Comparison of ENCODE assay signal across 28 mouse cellular contexts in the genomic region with DNA sequence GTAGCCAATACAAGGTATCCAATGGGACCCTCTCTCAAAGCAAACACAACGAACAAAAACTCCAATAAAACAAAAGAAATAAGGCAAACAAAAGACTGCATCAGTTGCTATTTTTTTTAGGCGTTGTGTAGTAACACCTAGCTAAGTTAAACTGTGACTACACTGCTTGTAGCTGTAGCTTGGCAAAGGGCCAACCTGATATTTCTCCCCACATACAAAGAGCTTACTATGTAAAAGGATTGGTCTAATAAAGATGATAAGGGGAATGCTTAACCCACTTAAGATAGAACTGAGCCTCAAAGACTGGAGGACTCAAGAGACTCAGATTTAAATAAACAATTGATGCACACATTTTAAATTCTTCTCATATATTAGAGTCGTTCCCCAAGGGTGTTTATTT.
A peak's percentile ranks its signal among the peaks of the same experiment; 100 is the strongest.
DNase-seq lines count a peak whose midpoint lies in the region; ATAC-seq and TF ChIP-seq lines count a peak whose summit lies in the region.
"Had no signal": no experiment of that assay in that cellular context is flagged by ENCODE, and none has a peak within 500 bp of the region (broad histone marks: within the 10 kb centered on the region; RNA-seq: fewer than 3 reads in every experiment).

No protein-coding gene starts in this region.

- no peak overlapping the region for H3K4me3 ChIP-seq in lung, embryonic 14.5 days (ENCODE audit: low read depth, low read length)
- H3K4me3 ChIP-seq in lung, adult 2 months (replicated peaks; ENCODE audit: extremely low read depth, low read depth, low read length) = no peak overlapping the region
- H3K4me3 ChIP-seq in MEL (ENCODE audit: control insufficient read depth in 1 of 2, insufficient read depth in 1 of 2, low read depth in 2 of 2, low read length in 2 of 2) = no peak overlapping the region
- no peak overlapping the region for H3K4me3 ChIP-seq in stomach, embryonic 15.5 days (replicated peaks)
- H3K4me3 ChIP-seq in gastrocnemius, adult 2 months = no peak overlapping the region
- H3K4me3 ChIP-seq: embryonic facial prominence, embryonic 13.5 days; erythroblast, embryonic 14.5 days; forebrain, embryonic 15.5 days; heart, adult 2 months; limb, embryonic 13.5 days; liver, embryonic 12.5 days; midbrain, embryonic 10.5 days had no signal

- no peak for TF ChIP-seq CTCF in lung, embryonic 14.5 days (IDR thresholded peaks at IDR 0.05; ENCODE audit: low read depth)
- no peak for TF ChIP-seq CTCF in lung, adult 2 months (IDR thresholded peaks at IDR 0.05; ENCODE audit: insufficient read depth, low read length)
- no peak for TF ChIP-seq CTCF in MEL (IDR thresholded peaks at IDR 0.05 in 2 of 3, conservative IDR thresholded peaks at IDR 0.05 in 1 of 3; ENCODE audit: control insufficient read depth in 1 of 3, insufficient read depth in 1 of 3, low read depth in 2 of 3, low read length in 3 of 3, poor library complexity in 1 of 3, severe bottlenecking in 1 of 3)
- TF ChIP-seq CTCF in gastrocnemius, adult 2 months (IDR thresholded peaks at IDR 0.05) = no peak

- H3K9ac ChIP-seq in lung, embryonic 14.5 days = no peak overlapping the region
- H3K9ac ChIP-seq in MEL (ENCODE audit: control insufficient read depth, low read depth, low read length, poor library complexity, severe bottlenecking) = no peak overlapping the region
- H3K9ac ChIP-seq in stomach, embryonic 15.5 days = no peak overlapping the region
- H3K9ac ChIP-seq: embryonic facial prominence, embryonic 13.5 days; forebrain, embryonic 15.5 days; hindbrain, embryonic 14.5 days; limb, embryonic 13.5 days; liver, embryonic 12.5 days had no signal

- H3K36me3 ChIP-seq in lung, embryonic 14.5 days (ENCODE audit: insufficient read depth) = no peaks in the 10 kb centered on the region
- H3K36me3 ChIP-seq in MEL (ENCODE audit: control insufficient read depth in 1 of 2, insufficient read depth in 2 of 2, low read length in 2 of 2) = peaks cover 0 to 3% of the 10 kb centered on the region in 2 experiments; a peak in 2 of 4 replicates
- no peaks in the 10 kb centered on the region for H3K36me3 ChIP-seq in stomach, embryonic 15.5 days
- H3K36me3 ChIP-seq: embryonic facial prominence, embryonic 13.5 days; forebrain, embryonic 15.5 days; G1E; limb, embryonic 13.5 days; liver, embryonic 12.5 days; midbrain, embryonic 10.5 days had no signal

- intact Hi-C loops in gastrocnemius, adult 2 months (cut with DNase I) = no loop called here

- H3K27me3 ChIP-seq in lung, embryonic 14.5 days (ENCODE audit: insufficient read depth, low read length) = no peaks in the 10 kb centered on the region
- H3K27me3 ChIP-seq in MEL (ENCODE audit: control insufficient read depth in 1 of 2, insufficient read depth in 2 of 2, low read length in 2 of 2) = no peaks in the 10 kb centered on the region
- H3K27me3 ChIP-seq in stomach, embryonic 15.5 days (replicated peaks) = no peaks in the 10 kb centered on the region
- H3K27me3 ChIP-seq: CH12.LX; embryonic facial prominence, embryonic 13.5 days; forebrain, embryonic 15.5 days; limb, embryonic 13.5 days; liver, embryonic 12.5 days had no signal

- H3K4me1 ChIP-seq in lung, embryonic 14.5 days (ENCODE audit: insufficient read depth) = peaks cover 12% of the 10 kb centered on the region
- H3K4me1 ChIP-seq in lung, adult 2 months (ENCODE audit: control insufficient read depth, insufficient read depth, low read length) = peaks cover 2% of the 10 kb centered on the region; the same call in 1 of the 2 replicates
- peaks cover 3 to 4% of the 10 kb centered on the region in 2 experiments for H3K4me1 ChIP-seq in MEL (ENCODE audit: control insufficient read depth in 1 of 2, insufficient read depth in 2 of 2, low read length in 2 of 2)
- peaks cover 23% of the 10 kb centered on the region for H3K4me1 ChIP-seq in stomach, embryonic 15.5 days

- 31% methylated on average over 3 of the region's 3 CpGs for WGBS in lung, embryonic 14.5 days
- 50% methylated on average over 3 of the region's 3 CpGs for WGBS in lung, adult 2 months
- 46% methylated on average over 3 of the region's 3 CpGs for WGBS in stomach, embryonic 15.5 days

- TF ChIP-seq EP300 in MEL (IDR thresholded peaks at IDR 0.05; ENCODE audit: low read depth in 1 of 2, low read length in 2 of 2) = no peak

- no peak overlapping the region for H3K4me2 ChIP-seq in lung, embryonic 14.5 days
- H3K4me2 ChIP-seq in stomach, embryonic 15.5 days = no peak overlapping the region
- H3K4me2 ChIP-seq: embryonic facial prominence, embryonic 13.5 days; forebrain, embryonic 15.5 days; hindbrain, embryonic 14.5 days; limb, embryonic 13.5 days; liver, embryonic 12.5 days had no signal

- H3K79me2 ChIP-seq in MEL (ENCODE audit: control insufficient read depth, insufficient read depth, low read length, poor library complexity) = no peaks in the 10 kb centered on the region

- no peak for TF ChIP-seq RAD21 in MEL (IDR thresholded peaks at IDR 0.05; ENCODE audit: low read depth, low read length)

- peak; percentile 78 for DNase-seq in lung, embryonic 14.5 days
- DNase-seq in lung, adult 2 months = no peak
- peak; percentile 62 for DNase-seq in MEL (ENCODE audit: low read depth, low spot score)
- peak; percentile 17 for DNase-seq in NIH3T3 (ENCODE audit: low read depth)
- DNase-seq in gastrocnemius, adult 2 months = no peak
- DNase-seq: adrenal gland, postnatal 10 days; B cell, adult 2 months; cerebellum, adult 8-10 months; cerebellum, postnatal 36 days; embryo, embryonic 11 days; gastrocnemius, postnatal 25 days; heart, adult 2 months; kidney, adult 11 months; layer of hippocampus, adult 9-11 months; lung, adult 18-20 months; thymus, postnatal 14 days had no signal

- ATAC-seq in lung, embryonic 14.5 days (ENCODE audit: insufficient read depth) = 0 out of 2 replicates have a peak, but pooled peaks have one; percentile 47
- ATAC-seq in stomach, embryonic 15.5 days (ENCODE audit: insufficient read depth, low FRiP score, low read depth) = no peak; the same call in 1 of the 2 replicates
- no peak for ATAC-seq in erythroid progenitor cell, adult 5-6 weeks (replicated peaks; ENCODE audit: low FRiP score, poor library complexity, severe bottlenecking)
- ATAC-seq: forebrain, embryonic 15.5 days; liver, embryonic 12.5 days had no signal

- no peak overlapping the region for H3K27ac ChIP-seq in lung, embryonic 14.5 days (ENCODE audit: low read depth)
- no peak overlapping the region for H3K27ac ChIP-seq in MEL (ENCODE audit: control insufficient read depth, low read depth, low read length)
- 0 out of 2 replicates have a peak overlapping the region, but pooled peaks have one; percentile 7 for H3K27ac ChIP-seq in stomach, embryonic 15.5 days
- no peak overlapping the region for H3K27ac ChIP-seq in gastrocnemius, adult 2 months
- H3K27ac ChIP-seq: embryonic facial prominence, embryonic 13.5 days; heart, adult 2 months; kidney, postnatal 0 days; limb, embryonic 13.5 days; liver, embryonic 12.5 days; midbrain, embryonic 10.5 days had no signal

- no peak for TF ChIP-seq POLR2A in lung, adult 2 months (IDR thresholded peaks at IDR 0.05; ENCODE audit: borderline replicate concordance, extremely low read depth, low read depth, low read length)
- no peak for TF ChIP-seq POLR2A in MEL (IDR thresholded peaks at IDR 0.05; ENCODE audit: control insufficient read depth in 1 of 2, insufficient read depth in 1 of 2, low read depth in 1 of 2, low read length in 2 of 2, poor library complexity in 1 of 2)

- no peaks in the 10 kb centered on the region for H3K9me3 ChIP-seq in lung, embryonic 14.5 days (ENCODE audit: low read depth, low read length)
- H3K9me3 ChIP-seq in MEL (replicated peaks; ENCODE audit: insufficient read depth, low read length) = no peaks in the 10 kb centered on the region
- no peaks in the 10 kb centered on the region for H3K9me3 ChIP-seq in stomach, embryonic 15.5 days
- H3K9me3 ChIP-seq: embryonic facial prominence, embryonic 13.5 days; forebrain, embryonic 15.5 days; G1E; limb, embryonic 13.5 days; liver, embryonic 12.5 days; midbrain, embryonic 10.5 days had no signal

TF ChIP-seq in MEL, 35 proteins besides CTCF, POLR2A, EP300 and RAD21:
- 0 out of 2 replicates have a peak, but pooled peaks have one; percentile 29 for TF ChIP-seq RCOR1 (IDR thresholded peaks at IDR 0.05; ENCODE audit: low read depth, low read length)
- TF ChIP-seq GABPA (IDR thresholded peaks at IDR 0.05; ENCODE audit: low read depth, low read length) = no peak
- TF ChIP-seq HCFC1 (IDR thresholded peaks at IDR 0.05; ENCODE audit: low read depth, low read length) = no peak

Comparison
In these comparisons a context has a peak if more than half of its experiments do, and no peak if none do; other contexts are left out.
1. DNase-seq: peak in lung, embryonic 14.5 days (single experiment), MEL (single experiment) and NIH3T3 (single experiment); none in lung, adult 2 months (single experiment) and gastrocnemius, adult 2 months (single experiment).